Mouse (Mus musculus) liver, embryonic 11.5 days (tissue): Measurements from ENCODE around the gene N4bp3. TPM values are rescaled to one million over a fixed set of nuclear protein-coding genes. Genes with fewer than 3 reads are reported as not detected.

Experiments
- ATAC-seq: fragments of 200-750 bp; cut with Nextera tagmentation; replicated peaks from 2 replicates; pipeline ENCODE4 v1.8.0; 2017; ENCODE audit warnings: moderate number of reproducible peaks, mild to moderate bottlenecking, moderate TSS enrichment, moderate library complexity; ENCODE audit not compliant: low FRiP score
- DNase-seq: peaks from one replicate; pipeline ENCODE4 v3.0.0-alpha.2; 2017; ENCODE audit warnings: low spot score
- H3K27ac ChIP-seq: fragments of 300-500 bp; sonication (generic); 2 replicates; pipeline ENCODE4 v1.5.1; 2014; ENCODE audit warnings: mild to moderate bottlenecking, low read depth, low read length, control low read depth
- H3K27me3 ChIP-seq: fragments of 300-500 bp; sonication (generic); replicated peaks from 2 replicates; pipeline ENCODE4 v1.6.1; 2014; ENCODE audit warnings: low read length, mixed read lengths; ENCODE audit not compliant: control insufficient read depth, insufficient read depth
- H3K36me3 ChIP-seq: fragments of 300-500 bp; sonication (generic); 2 replicates; pipeline ENCODE4 v1.6.1; 2014; ENCODE audit warnings: mild to moderate bottlenecking, low read length, moderate library complexity, mixed read lengths; ENCODE audit not compliant: control insufficient read depth, insufficient read depth
- H3K4me1 ChIP-seq: fragments of 300-500 bp; sonication (generic); replicated peaks from 2 replicates; pipeline ENCODE4 v1.6.1; 2014; ENCODE audit warnings: low read length, mixed read lengths; ENCODE audit not compliant: control insufficient read depth, insufficient read depth
- H3K4me2 ChIP-seq: fragments of 300-500 bp; sonication (generic); 2 replicates; pipeline ENCODE4 v1.6.1; 2014; ENCODE audit warnings: mild to moderate bottlenecking, control low read depth, moderate library complexity
- H3K4me3 ChIP-seq: fragments of 300-500 bp; sonication (generic); 2 replicates; pipeline ENCODE4 v1.5.1; 2014; ENCODE audit warnings: low read depth, low read length, control low read depth
- H3K9ac ChIP-seq: fragments of 300-500 bp; sonication (generic); 2 replicates; pipeline ENCODE4 v1.6.1; 2014; ENCODE audit warnings: low read depth, low read length, control low read depth
- H3K9me3 ChIP-seq: fragments of 300-500 bp; sonication (generic); 2 replicates; pipeline ENCODE4 v1.6.1; 2016; ENCODE audit warnings: low read length, inconsistent platforms, mixed read lengths; ENCODE audit not compliant: control insufficient read depth
- WGBS: fragments of 180-500 bp; shearing (Covaris S2); extraction: QIAGEN DNeasy Blood & Tissue Kit; methylation state at CpG from one replicate; pipeline ENCODE4 v1.1.7; 2014; 5-methylcytosine and 5-hydroxymethylcytosine counted together
- polyA plus RNA-seq: library from polyadenylated mRNA; unstranded; fragments of >200 nt; fragmentation: Nextera tagmentation; extraction: Ambion mirVana; gene quantifications from 2 replicates; pipeline ENCODE4 v1.2.1, GENCODE M21; 2014

The N4bp3 gene
- polyA plus RNA-seq, 1 experiment from 2014 or later, result 7.2 TPM

DNA sequence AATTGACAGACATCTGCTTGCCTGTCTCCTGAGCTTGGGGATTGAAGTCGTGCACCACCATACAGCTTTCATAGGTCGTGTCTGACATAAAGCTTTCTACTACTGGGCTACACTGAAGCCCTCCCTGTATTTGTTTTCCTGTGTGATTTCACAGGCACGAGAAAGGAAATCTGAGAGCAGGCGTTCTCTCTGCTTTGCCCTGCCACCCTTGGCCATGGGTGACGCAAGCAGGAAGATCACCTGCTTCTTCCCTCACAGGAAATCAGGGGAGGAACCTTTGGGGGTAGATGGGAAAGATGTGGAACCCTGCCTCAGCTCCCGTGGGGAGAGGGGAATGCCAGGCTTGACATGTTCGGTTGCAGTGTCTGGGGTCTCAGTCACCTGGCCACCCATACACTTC is 7.6 kb upstream of the N4bp3 start:
- Histone ChIP-seq H3K4me1 (no peaks in the 10 kb centered on the region), H3K4me2 (no peak overlapping the region), H3K27ac (no peak overlapping the region), H3K9ac (no peak overlapping the region), H3K27me3 (no peaks in the 10 kb centered on the region), H3K4me3 (no peak overlapping the region), H3K9me3 (no peaks in the 10 kb centered on the region), H3K36me3 (no peaks in the 10 kb centered on the region)
- ATAC-seq, result no peak
- WGBS, result 59% methylated on average over 7 of the region's 7 CpGs
- no peak for DNase-seq

DNA sequence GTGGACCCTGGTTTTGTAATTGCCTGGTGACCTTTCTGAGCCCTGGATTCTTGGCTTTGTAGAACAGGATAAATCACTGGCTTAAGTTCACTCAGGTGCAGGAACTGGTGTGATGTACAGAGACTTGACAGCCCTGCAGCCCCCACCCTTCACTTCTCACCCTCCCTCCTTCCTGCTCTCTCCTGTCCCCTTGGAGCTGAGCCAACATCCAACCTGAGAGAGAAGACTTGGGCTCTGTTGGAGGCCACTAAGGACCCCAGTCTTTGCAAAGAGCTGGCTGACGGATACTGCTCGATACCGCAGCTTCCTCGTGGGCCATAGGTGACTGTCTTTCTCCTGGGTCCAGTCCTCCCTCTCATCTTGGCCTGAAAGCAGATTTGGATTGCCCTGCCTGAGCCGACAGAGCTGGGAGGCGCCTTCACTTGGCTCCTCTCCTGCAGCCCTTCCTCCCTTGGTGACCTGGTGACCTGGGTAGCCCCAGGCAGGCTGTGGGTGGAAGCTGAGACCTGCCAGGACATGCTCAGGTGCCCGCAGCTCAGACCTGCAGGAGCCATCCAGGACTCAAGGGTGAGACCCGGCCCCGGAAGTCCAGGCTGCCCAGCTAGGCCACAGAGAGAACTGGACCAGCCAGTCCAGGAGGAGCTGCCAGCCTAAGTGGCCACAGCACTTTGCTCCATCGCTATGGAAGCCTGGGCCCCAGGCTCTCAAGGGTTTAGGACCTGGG is 6.3 kb upstream of the N4bp3 start:
- Histone ChIP-seq H3K4me2 (no peak overlapping the region), H3K27me3 (no peaks in the 10 kb centered on the region), H3K9ac (no peak overlapping the region), H3K9me3 (no peaks in the 10 kb centered on the region), H3K36me3 (no peaks in the 10 kb centered on the region), H3K27ac (no peak overlapping the region), H3K4me3 (no peak overlapping the region), H3K4me1 (no peaks in the 10 kb centered on the region)
- no peak for DNase-seq
- no peak for ATAC-seq
- 78% methylated on average over 10 of the region's 10 CpGs for whole genome bisulfite sequencing

DNA sequence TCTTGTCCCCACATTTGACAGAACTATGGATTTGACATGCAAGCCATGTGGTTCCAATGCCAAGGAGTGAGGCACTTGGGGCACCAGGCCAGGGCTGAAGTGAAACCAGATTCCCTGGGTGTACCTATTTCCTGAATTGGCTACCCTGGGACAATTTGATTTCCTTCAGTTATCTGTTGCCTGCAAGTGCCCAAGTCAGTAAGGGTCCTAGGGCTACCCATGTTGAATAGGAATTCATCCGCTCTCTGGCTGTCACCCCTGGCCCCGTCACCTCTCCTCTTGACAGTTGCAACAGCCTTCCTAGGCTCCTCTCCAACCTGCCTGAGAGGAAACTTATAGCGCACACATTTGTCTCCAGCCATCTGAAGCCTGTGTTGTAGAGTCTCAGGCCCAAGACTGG is 4.2 kb upstream of the N4bp3 start:
- Histone ChIP-seq H3K36me3 (no peaks in the 10 kb centered on the region), H3K27ac (no peak overlapping the region), H3K4me2 (no peak overlapping the region), H3K4me3 (no peak overlapping the region), H3K9me3 (no peaks in the 10 kb centered on the region), H3K4me1 (peaks cover 5% of the 10 kb centered on the region), H3K27me3 (peaks cover 5% of the 10 kb centered on the region), H3K9ac (no peak overlapping the region)
- ATAC-seq, result no peak
- DNase-seq, result no peak
- WGBS, result 88% methylated on average over 3 of the region's 3 CpGs

DNA sequence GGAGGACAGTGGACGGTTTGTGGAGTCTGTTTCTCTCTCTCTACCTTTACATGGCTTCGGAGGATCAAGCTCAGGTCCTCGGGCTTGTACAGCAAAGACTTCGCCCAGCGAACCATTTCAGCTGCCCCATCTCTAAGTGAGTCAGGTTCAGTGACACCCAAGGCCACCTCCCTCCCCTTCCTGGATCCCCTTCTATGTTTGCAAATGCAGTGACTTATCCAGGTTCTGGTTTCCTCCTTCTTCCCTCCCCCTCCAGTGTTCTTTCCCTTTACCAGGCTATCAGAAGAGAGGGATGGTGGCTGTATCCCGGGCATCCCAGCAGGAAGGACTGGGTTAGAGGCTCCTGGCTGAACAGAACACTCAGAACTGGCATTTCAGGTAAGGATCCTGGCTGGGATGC is 3.1 kb upstream of the N4bp3 start:
- no peak for ATAC-seq
- Histone ChIP-seq H3K9ac (no peak overlapping the region), H3K27ac (no peak overlapping the region), H3K4me3 (no peak overlapping the region), H3K36me3 (no peaks in the 10 kb centered on the region), H3K4me2 (no peak overlapping the region), H3K27me3 (peaks cover 16% of the 10 kb centered on the region), H3K4me1 (peaks cover 7% of the 10 kb centered on the region), H3K9me3 (no peaks in the 10 kb centered on the region)
- DNase-seq, result no peak
- WGBS, result 75% methylated on average over 6 of the region's 6 CpGs

DNA sequence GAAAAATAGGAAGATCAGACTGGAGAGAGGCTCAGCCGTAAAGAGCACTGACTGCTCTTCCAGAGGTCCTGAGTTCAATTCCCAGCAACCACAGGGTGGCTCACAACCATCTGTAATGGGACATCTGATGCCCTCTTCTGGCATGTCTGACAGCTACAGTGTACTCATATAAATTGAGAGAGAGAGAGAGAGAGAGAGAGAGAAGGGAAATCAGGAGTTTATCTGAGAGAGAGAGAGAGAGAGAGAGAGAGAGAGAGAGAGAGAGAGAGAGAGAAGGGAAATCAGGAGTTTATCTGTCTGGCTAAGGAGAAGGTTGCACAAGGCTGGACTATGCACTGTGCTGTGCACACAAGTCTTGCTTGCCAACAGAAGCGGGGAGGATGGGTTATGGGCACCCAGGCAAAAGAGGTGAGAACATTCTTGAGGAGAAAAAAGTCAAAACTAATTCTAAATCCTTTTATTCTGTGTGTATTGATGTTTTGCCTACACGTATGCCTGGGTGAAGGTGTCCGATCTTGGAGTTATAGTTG is 2.3 kb upstream of the N4bp3 start:
- no peaks in the 10 kb centered on the region for H3K9me3 ChIP-seq
- peaks cover 7% of the 10 kb centered on the region for H3K4me1 ChIP-seq
- H3K27ac ChIP-seq, result no peak overlapping the region
- peaks cover 16% of the 10 kb centered on the region for H3K27me3 ChIP-seq
- WGBS, result 89% methylated on average over 4 of the region's 4 CpGs
- DNase-seq, result no peak
- H3K36me3 ChIP-seq, result no peaks in the 10 kb centered on the region
- no peak overlapping the region for H3K4me2 ChIP-seq
- H3K4me3 ChIP-seq, result no peak overlapping the region
- no peak overlapping the region for H3K9ac ChIP-seq
- ATAC-seq, result no peak

DNA sequence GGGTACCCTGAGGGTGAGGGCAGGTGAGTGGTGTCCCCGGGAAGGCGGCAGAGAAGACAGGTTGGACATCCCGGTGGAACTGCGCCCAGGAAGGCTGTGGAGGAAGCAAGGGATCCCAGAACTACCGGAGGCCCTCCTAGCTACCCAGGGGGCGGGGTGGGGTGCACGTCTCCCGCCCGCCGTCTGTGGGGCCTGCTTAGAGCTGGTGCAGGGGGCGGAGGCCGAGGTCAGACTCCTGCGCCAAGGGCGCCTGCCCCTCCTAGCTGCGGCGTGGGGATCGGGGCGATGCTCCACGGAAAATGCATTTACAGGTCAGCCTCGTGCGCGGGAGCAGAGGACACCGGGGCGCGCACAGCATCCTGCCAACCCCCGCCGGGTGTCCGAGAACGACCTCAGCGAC is 381 bp downstream of the N4bp3 start:
- H3K4me1 ChIP-seq, result peaks cover 13% of the 10 kb centered on the region
- H3K27ac ChIP-seq, result no peak overlapping the region
- no peaks in the 10 kb centered on the region for H3K9me3 ChIP-seq
- ATAC-seq (peak; percentile 24; the same call in 1 of the 2 replicates), DNase-seq (no peak)
- peak overlapping the region; percentile 11 for H3K9ac ChIP-seq
- peak overlapping the region; percentile 50 for H3K4me3 ChIP-seq
- WGBS, result under 1% methylated on average over 30 of the region's 30 CpGs
- peaks cover 3% of the 10 kb centered on the region; the same call in 1 of the 2 replicates for H3K36me3 ChIP-seq
- peak overlapping the region; percentile 91 for H3K4me2 ChIP-seq
- peaks cover 16% of the 10 kb centered on the region for H3K27me3 ChIP-seq

DNA sequence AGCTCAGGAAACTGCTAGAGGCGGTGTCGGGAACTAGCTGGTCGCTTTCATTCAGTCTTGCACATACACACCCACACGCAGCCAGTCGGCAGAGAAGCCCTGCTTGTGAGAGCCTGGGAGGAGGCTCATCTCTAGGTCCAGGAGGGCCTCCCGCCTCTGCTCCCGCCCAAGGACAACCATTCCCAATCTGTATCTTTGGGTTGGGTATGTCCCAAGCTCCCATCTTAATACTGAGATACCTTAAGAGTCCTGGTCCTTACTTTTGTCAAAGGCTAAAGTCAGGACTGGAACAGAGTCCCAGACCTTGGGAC is 798 bp downstream of the N4bp3 start:
- peak; percentile 55 for DNase-seq
- H3K4me2 ChIP-seq, result peak overlapping the region; percentile 91
- ATAC-seq, result peak; percentile 14; the same call in 1 of the 2 replicates
- H3K9ac ChIP-seq, result peak overlapping the region; percentile 11; the same call in 1 of the 2 replicates
- H3K9me3 ChIP-seq, result no peaks in the 10 kb centered on the region
- WGBS, result 2% methylated on average over 7 of the region's 7 CpGs
- H3K4me3 ChIP-seq, result peak overlapping the region; percentile 50
- peaks cover 3% of the 10 kb centered on the region; the same call in 1 of the 2 replicates for H3K36me3 ChIP-seq
- peaks cover 13% of the 10 kb centered on the region for H3K4me1 ChIP-seq
- H3K27me3 ChIP-seq, result peaks cover 16% of the 10 kb centered on the region
- H3K27ac ChIP-seq, result no peak overlapping the region

DNA sequence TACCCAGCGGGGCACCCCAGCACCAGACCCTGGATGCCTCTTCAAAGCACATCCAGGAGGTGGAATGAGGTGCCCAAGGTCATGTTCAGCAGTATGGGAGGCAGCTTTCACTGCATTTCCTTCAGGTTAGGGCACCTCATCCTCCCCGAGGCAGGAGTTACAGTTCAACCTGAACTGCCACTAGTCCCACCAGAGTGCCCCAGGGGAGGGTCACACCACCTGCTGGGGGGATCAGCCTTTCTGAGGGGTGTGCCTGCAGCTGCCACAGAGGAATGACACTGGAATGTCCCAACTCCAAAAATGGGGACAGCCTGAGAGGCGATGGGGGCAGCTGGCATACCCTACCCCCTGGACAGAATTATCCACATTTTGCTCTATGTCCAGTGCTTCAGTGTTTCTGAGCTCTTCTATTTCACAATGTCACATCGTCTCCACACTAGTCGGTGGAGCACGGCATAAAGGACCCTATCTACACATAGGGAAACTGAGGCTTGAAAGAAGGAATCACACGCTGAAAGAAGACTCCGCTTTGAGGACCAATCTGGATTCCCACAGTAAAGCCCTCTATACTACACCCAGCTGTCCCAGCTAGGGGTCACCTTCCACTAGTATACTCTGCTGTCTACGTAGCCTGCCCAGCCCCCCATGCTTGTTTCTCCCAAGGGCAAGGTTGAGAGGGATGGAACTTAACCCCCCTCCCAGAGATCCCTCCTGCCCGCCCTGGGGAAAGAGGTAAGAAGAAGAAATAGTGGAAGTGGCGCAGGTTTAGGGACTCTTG is 1.3 kb downstream of the N4bp3 start:
- DNase-seq, result no peak
- 33% methylated on average over 11 of the region's 11 CpGs for WGBS

More for the DNA sequence above, 1.3 kb downstream of the N4bp3 start:
- H3K9me3 ChIP-seq, result no peaks in the 10 kb centered on the region
- H3K9ac ChIP-seq, result no peak overlapping the region
- H3K27ac ChIP-seq, result no peak overlapping the region
- H3K4me1 ChIP-seq, result peaks cover 13% of the 10 kb centered on the region
- peak overlapping the region; percentile 50 for H3K4me3 ChIP-seq
- ATAC-seq, result peak; percentile 21; the same call in 1 of the 2 replicates
- peaks cover 6% of the 10 kb centered on the region for H3K36me3 ChIP-seq
- H3K4me2 ChIP-seq, result peak overlapping the region; percentile 91
- peaks cover 16% of the 10 kb centered on the region for H3K27me3 ChIP-seq
